Mouse (Mus musculus) 3T3-L1 (cell line): Measurements from ENCODE around the gene Slc38a2.

Experiments used
- DNase-seq: peaks from one replicate; pipeline ENCODE4 v3.0.0-alpha.2; 2015; ENCODE audit warnings: low read depth, low spot score

Slc38a2 gene

GRCm38 (mm10) chr15:96699521-96700511, at the start of gene Slc38a2:
Gene Slc38a2 (minus strand): TSS chr15:96699730.
- peak; percentile 86 for DNase-seq

GRCm38 (mm10) chr15:96749101-96749500, 49.6 kb upstream of the Slc38a2 start:
- no peak for DNase-seq

- no peak for DNase-seq
Observed at GRCm38 (mm10) chr15:96747551-96747950, 48.0 kb upstream of the Slc38a2 start.

- DNase-seq: no peak
Observed at GRCm38 (mm10) chr15:96746986-96747385, 47.5 kb upstream of the Slc38a2 start.

GRCm38 (mm10) chr15:96745299-96745698, 45.8 kb upstream of the Slc38a2 start:
- no peak for DNase-seq

GRCm38 (mm10) chr15:96744882-96745296, 45.4 kb upstream of the Slc38a2 start:
- no peak for DNase-seq

- peak; percentile 18 for DNase-seq
Observed at GRCm38 (mm10) chr15:96744153-96744881, 44.8 kb upstream of the Slc38a2 start.

GRCm38 (mm10) chr15:96743257-96743656, 43.7 kb upstream of the Slc38a2 start:
- DNase-seq: peak; percentile 60

- no peak for DNase-seq
Observed at GRCm38 (mm10) chr15:96742591-96743241, 43.2 kb upstream of the Slc38a2 start.

- DNase-seq: no peak
Observed at GRCm38 (mm10) chr15:96740865-96741561, 41.5 kb upstream of the Slc38a2 start.

GRCm38 (mm10) chr15:96740091-96740490, 40.6 kb upstream of the Slc38a2 start:
- DNase-seq: no peak

GRCm38 (mm10) chr15:96736663-96737385, 37.3 kb upstream of the Slc38a2 start:
- DNase-seq: no peak

GRCm38 (mm10) chr15:96735562-96736160, 36.1 kb upstream of the Slc38a2 start:
- no peak for DNase-seq

- DNase-seq: no peak
Observed at GRCm38 (mm10) chr15:96734423-96734822, 34.9 kb upstream of the Slc38a2 start.

- peak; percentile 61 for DNase-seq
Observed at GRCm38 (mm10) chr15:96730416-96730815, 30.9 kb upstream of the Slc38a2 start.

GRCm38 (mm10) chr15:96729785-96730184, 30.3 kb upstream of the Slc38a2 start:
- DNase-seq: peak; percentile 98

GRCm38 (mm10) chr15:96728993-96729392, 29.5 kb upstream of the Slc38a2 start:
- DNase-seq: peak; percentile 31

- peak; percentile 93 for DNase-seq
Observed at GRCm38 (mm10) chr15:96728346-96728745, 28.8 kb upstream of the Slc38a2 start.

GRCm38 (mm10) chr15:96724506-96724905, 25.0 kb upstream of the Slc38a2 start:
- no peak for DNase-seq

GRCm38 (mm10) chr15:96722228-96722627, 22.7 kb upstream of the Slc38a2 start:
- no peak for DNase-seq
